Mouse (Mus musculus) liver, embryonic 12.5 days (tissue): ENCODE measurements around the gene Stx5a. TPM values are rescaled to one million over a fixed set of nuclear protein-coding genes. Genes with fewer than 3 reads are reported as not detected.

Experiments
- ATAC-seq: fragments of 200-750 bp; cut with Nextera tagmentation; 2 replicates; pipeline ENCODE4 v1.8.0; 2017; ENCODE audit warnings: moderate number of reproducible peaks, mild to moderate bottlenecking, moderate library complexity
- H3K27ac ChIP-seq: fragments of 300-500 bp; sonication (generic); 2 replicates; pipeline ENCODE4 v1.5.1; 2016; ENCODE audit warnings: mild to moderate bottlenecking
- H3K27me3 ChIP-seq: fragments of 300-500 bp; sonication (generic); replicated peaks from 2 replicates; pipeline ENCODE4 v1.6.1; 2016; ENCODE audit warnings: mild to moderate bottlenecking, moderate library complexity
- H3K36me3 ChIP-seq: fragments of 300-500 bp; sonication (generic); 2 replicates; pipeline ENCODE4 v1.6.1; 2016; ENCODE audit warnings: mild to moderate bottlenecking, moderate library complexity
- H3K4me1 ChIP-seq: fragments of 300-500 bp; sonication (generic); 2 replicates; pipeline ENCODE4 v1.6.1; 2016
- H3K4me2 ChIP-seq: fragments of 300-500 bp; sonication (generic); 2 replicates; pipeline ENCODE4 v1.6.1; 2016; ENCODE audit warnings: mild to moderate bottlenecking, moderate library complexity
- H3K4me3 ChIP-seq: fragments of 300-500 bp; sonication (generic); 2 replicates; pipeline ENCODE4 v1.5.1; 2016; ENCODE audit warnings: mild to moderate bottlenecking, moderate library complexity
- H3K9ac ChIP-seq: fragments of 300-500 bp; sonication (generic); 2 replicates; pipeline ENCODE4 v1.6.1; 2016; ENCODE audit warnings: mild to moderate bottlenecking, moderate library complexity
- H3K9me3 ChIP-seq: fragments of 300-500 bp; sonication (generic); replicated peaks from 2 replicates; pipeline ENCODE4 v1.6.1; 2016; ENCODE audit warnings: mild to moderate bottlenecking, moderate library complexity
- WGBS: fragments of 180-500 bp; shearing (Covaris S2); methylation state at CpG from one replicate; pipeline ENCODE4 v1.1.7; 2016; ENCODE audit not compliant: insufficient replicate concordance; 5-methylcytosine and 5-hydroxymethylcytosine counted together
- polyA plus RNA-seq: library from polyadenylated mRNA; unstranded; fragments of >200 nt; fragmentation: Nextera tagmentation; extraction: Ambion mirVana; gene quantifications from 2 replicates; pipeline ENCODE4 v1.2.1, GENCODE M21; 2016

Stx5a gene
- polyA plus RNA-seq = 56.2 and 58.4 TPM in 2 replicates

GRCm38 (mm10) chr19:8741243-8741869 lies at the start of gene Stx5a:
Gene Stx5a, plus strand, starts transcription at chr19:8741413.
- H3K9me3 ChIP-seq = no peaks in the 10 kb centered on the region
- peaks cover 38% of the 10 kb centered on the region for H3K4me1 ChIP-seq
- peak; percentile 97 for ATAC-seq
- no peaks in the 10 kb centered on the region for H3K27me3 ChIP-seq
- H3K4me3 ChIP-seq = peak within 1 kb of the TSS; percentile 82
- under 1% methylated on average over 36 of the region's 36 CpGs for WGBS
- H3K36me3 ChIP-seq = peaks cover 78% of the 10 kb centered on the region
- peak within 1 kb of the TSS; percentile 87 for H3K9ac ChIP-seq
- peak within 1 kb of the TSS; percentile 86 for H3K27ac ChIP-seq
- peak within 1 kb of the TSS; percentile 93 for H3K4me2 ChIP-seq

GRCm38 (mm10) chr19:8691871-8692539 lies 49.2 kb upstream of the Stx5a start:
- H3K4me1 ChIP-seq = peaks cover 17% of the 10 kb centered on the region
- H3K4me2 ChIP-seq = no peak overlapping the region
- H3K4me3 ChIP-seq = no peak overlapping the region
- H3K27me3 ChIP-seq = 0 out of 2 replicates have a peak, but pooled peaks cover 14% of the 10 kb centered on the region
- no peak overlapping the region for H3K9ac ChIP-seq
- ATAC-seq = no peak
- 60% methylated on average over 9 of the region's 9 CpGs for WGBS
- no peaks in the 10 kb centered on the region for H3K36me3 ChIP-seq
- no peak overlapping the region for H3K27ac ChIP-seq
- no peaks in the 10 kb centered on the region for H3K9me3 ChIP-seq

GRCm38 (mm10) chr19:8692740-8693139 lies 48.5 kb upstream of the Stx5a start:
- H3K27me3 ChIP-seq = 0 out of 2 replicates have a peak, but pooled peaks cover 14% of the 10 kb centered on the region
- no peaks in the 10 kb centered on the region for H3K36me3 ChIP-seq
- no peak for ATAC-seq
- WGBS = 68% methylated on average over 5 of the region's 5 CpGs
- H3K9me3 ChIP-seq = no peaks in the 10 kb centered on the region
- no peak overlapping the region for H3K9ac ChIP-seq
- no peak overlapping the region for H3K4me3 ChIP-seq
- H3K4me2 ChIP-seq = no peak overlapping the region
- H3K4me1 ChIP-seq = peaks cover 17% of the 10 kb centered on the region
- no peak overlapping the region for H3K27ac ChIP-seq

GRCm38 (mm10) chr19:8695330-8695729 lies 45.9 kb upstream of the Stx5a start:
- H3K9ac ChIP-seq = peak overlapping the region; percentile 37; the same call in 1 of the 2 replicates
- H3K27me3 ChIP-seq = 0 out of 2 replicates have a peak, but pooled peaks cover 14% of the 10 kb centered on the region
- no peaks in the 10 kb centered on the region for H3K9me3 ChIP-seq
- peaks cover 17% of the 10 kb centered on the region for H3K4me1 ChIP-seq
- WGBS = 27% methylated on average over 6 of the region's 6 CpGs
- peak overlapping the region; percentile 49 for H3K4me2 ChIP-seq
- ATAC-seq = peak; percentile 91
- no peak overlapping the region for H3K27ac ChIP-seq
- no peak overlapping the region for H3K4me3 ChIP-seq
- no peaks in the 10 kb centered on the region for H3K36me3 ChIP-seq

GRCm38 (mm10) chr19:8699652-8700051 lies 41.6 kb upstream of the Stx5a start:
- Histone ChIP-seq H3K27ac (no peak overlapping the region), H3K4me3 (no peak overlapping the region), H3K4me2 (no peak overlapping the region), H3K9ac (no peak overlapping the region), H3K27me3 (no peaks in the 10 kb centered on the region), H3K36me3 (no peaks in the 10 kb centered on the region), H3K9me3 (no peaks in the 10 kb centered on the region), H3K4me1 (peaks cover 15% of the 10 kb centered on the region)
- 70% methylated on average over 9 of the region's 9 CpGs for WGBS
- no peak for ATAC-seq

GRCm38 (mm10) chr19:8702458-8702857 lies 38.8 kb upstream of the Stx5a start:
- H3K4me1 ChIP-seq = peaks cover 11% of the 10 kb centered on the region
- ATAC-seq = no peak
- H3K9me3 ChIP-seq = no peaks in the 10 kb centered on the region
- 26% methylated on average over 3 of the region's 3 CpGs for WGBS
- H3K4me3 ChIP-seq = no peak overlapping the region
- no peak overlapping the region for H3K27ac ChIP-seq
- H3K36me3 ChIP-seq = peaks cover 15% of the 10 kb centered on the region
- H3K27me3 ChIP-seq = no peaks in the 10 kb centered on the region
- H3K9ac ChIP-seq = no peak overlapping the region
- no peak overlapping the region for H3K4me2 ChIP-seq

GRCm38 (mm10) chr19:8703571-8703970 lies 37.6 kb upstream of the Stx5a start:
- Histone ChIP-seq H3K27me3 (no peaks in the 10 kb centered on the region), H3K9me3 (no peaks in the 10 kb centered on the region), H3K4me2 (no peak overlapping the region), H3K36me3 (peaks cover 26% of the 10 kb centered on the region), H3K4me3 (no peak overlapping the region), H3K9ac (no peak overlapping the region), H3K27ac (no peak overlapping the region), H3K4me1 (peaks cover 22% of the 10 kb centered on the region)
- no peak for ATAC-seq
- WGBS = 63% methylated on average over 4 of the region's 4 CpGs

GRCm38 (mm10) chr19:8705026-8705708 lies 36.0 kb upstream of the Stx5a start:
- ATAC-seq = no peak
- Histone ChIP-seq H3K4me1 (peaks cover 38% of the 10 kb centered on the region), H3K4me3 (no peak overlapping the region), H3K9ac (no peak overlapping the region), H3K36me3 (peaks cover 42% of the 10 kb centered on the region), H3K27me3 (no peaks in the 10 kb centered on the region), H3K4me2 (no peak overlapping the region), H3K27ac (peak overlapping the region; percentile 66), H3K9me3 (no peaks in the 10 kb centered on the region)
- 80% methylated on average over 6 of the region's 6 CpGs for WGBS

GRCm38 (mm10) chr19:8706132-8706667 lies 35.0 kb upstream of the Stx5a start:
- no peaks in the 10 kb centered on the region for H3K27me3 ChIP-seq
- 72% methylated on average over 7 of the region's 7 CpGs for WGBS
- H3K9me3 ChIP-seq = no peaks in the 10 kb centered on the region
- H3K36me3 ChIP-seq = peaks cover 52% of the 10 kb centered on the region
- peaks cover 48% of the 10 kb centered on the region for H3K4me1 ChIP-seq
- H3K27ac ChIP-seq = peak overlapping the region; percentile 66
- H3K9ac ChIP-seq = no peak overlapping the region
- no peak overlapping the region for H3K4me2 ChIP-seq
- ATAC-seq = no peak
- no peak overlapping the region for H3K4me3 ChIP-seq

- Histone ChIP-seq H3K9ac (no peak overlapping the region; the same call in 1 of the 2 replicates), H3K27ac (peak overlapping the region; percentile 66), H3K4me3 (no peak overlapping the region), H3K4me2 (peak overlapping the region; percentile 81; the same call in 1 of the 2 replicates), H3K36me3 (peaks cover 60% of the 10 kb centered on the region), H3K4me1 (peaks cover 56% of the 10 kb centered on the region), H3K27me3 (no peaks in the 10 kb centered on the region), H3K9me3 (no peaks in the 10 kb centered on the region)
- WGBS = 80% methylated on average over 7 of the region's 7 CpGs
- peak; percentile 72 for ATAC-seq
Observed at GRCm38 (mm10) chr19:8706930-8707329, 34.3 kb upstream of the Stx5a start.

- 87% methylated on average over 8 of the region's 8 CpGs for WGBS
- peaks cover 67% of the 10 kb centered on the region for H3K36me3 ChIP-seq
- no peak for ATAC-seq
Observed at GRCm38 (mm10) chr19:8708954-8709353, 32.3 kb upstream of the Stx5a start.

More at GRCm38 (mm10) chr19:8708954-8709353, 32.3 kb upstream of the Stx5a start:
- Histone ChIP-seq H3K4me1 (peaks cover 58% of the 10 kb centered on the region), H3K27ac (peak overlapping the region; percentile 59; the same call in 1 of the 2 replicates), H3K4me2 (peak overlapping the region; percentile 81), H3K4me3 (no peak overlapping the region), H3K9me3 (no peaks in the 10 kb centered on the region), H3K27me3 (no peaks in the 10 kb centered on the region), H3K9ac (no peak overlapping the region)
